Mouse (Mus musculus): ENCODE measurements around the gene Trp53inp2.

GRCm38 (mm10) chr2:155336254-155336653 lies 44.6 kb upstream of the Trp53inp2 start:
- TF ChIP-seq POLR2A (IDR thresholded peaks at IDR 0.05; ENCODE audit: extremely low read depth, insufficient read depth, low read length) (no peak), CTCF (IDR thresholded peaks at IDR 0.05; ENCODE audit: low read depth, low read length) (no peak)
